Mouse (Mus musculus) MEL (cell line): ENCODE measurements at regions not wholly inside any gene's neighbourhood (a gene's known extent, or its start where the extent isn't known, plus 50 kb on each side); places are given as distances from the start of the nearest gene placed in this dataset.

Experiments used
- CTCF ChIP-seq, 3 experiments: IDR thresholded peaks in 2 of 3; conservative IDR thresholded peaks in 1 of 3; 2 replicates each; pipeline ENCODE4 v1.5.1; 2011 to 2012; ENCODE audit warnings: low read length in 3 of 3, low read depth in 2 of 3, mild to moderate bottlenecking in 2 of 3, improper control_type of control experiment in 1 of 3, inconsistent platforms in 1 of 3, mixed read lengths in 1 of 3, moderate library complexity in 1 of 3; ENCODE audit not compliant: control insufficient read depth in 1 of 3, insufficient read depth in 1 of 3, poor library complexity in 1 of 3, severe bottlenecking in 1 of 3
- EP300 ChIP-seq, 2 experiments: IDR thresholded peaks; 2 replicates each; pipeline ENCODE4 v1.6.1; 2011; ENCODE audit warnings: improper control_type of control experiment in 2 of 2, low read length in 2 of 2, low read depth in 1 of 2, mild to moderate bottlenecking in 1 of 2
- HCFC1 ChIP-seq: IDR thresholded peaks from 2 replicates; pipeline ENCODE4 v1.6.1; 2012; ENCODE audit warnings: low read depth, mild to moderate bottlenecking, inconsistent platforms, low read length, improper control_type of control experiment, moderate library complexity
- JUND ChIP-seq: IDR thresholded peaks from 2 replicates; pipeline ENCODE4 v1.6.1; 2011; ENCODE audit warnings: low read depth, mild to moderate bottlenecking, improper control_type of control experiment, low read length
- KAT2A ChIP-seq: conservative IDR thresholded peaks from 2 replicates; pipeline ENCODE4 v1.6.1; 2012; ENCODE audit warnings: low read depth, low read length, improper control_type of control experiment, inconsistent platforms
- MAX ChIP-seq: IDR thresholded peaks from 2 replicates; pipeline ENCODE4 v1.6.1; 2011; ENCODE audit warnings: low read length, improper control_type of control experiment
- POLR2A ChIP-seq, 2 experiments: IDR thresholded peaks; 2 replicates each; pipeline ENCODE4 v1.6.1; 2011 to 2012; ENCODE audit warnings: low read length in 2 of 2, mild to moderate bottlenecking in 2 of 2, control low read depth in 1 of 2, improper control_type of control experiment in 1 of 2, low read depth in 1 of 2, moderate library complexity in 1 of 2; ENCODE audit not compliant: control insufficient read depth in 1 of 2, insufficient read depth in 1 of 2, poor library complexity in 1 of 2
- SMC3 ChIP-seq: IDR thresholded peaks from 2 replicates; pipeline ENCODE4 v1.6.1; 2011; ENCODE audit warnings: low read depth, low read length, improper control_type of control experiment
- TCF12 ChIP-seq: IDR thresholded peaks from 2 replicates; pipeline ENCODE4 v1.6.1; 2014; ENCODE audit warnings: low read depth, mild to moderate bottlenecking, inconsistent platforms, low read length, improper control_type of control experiment, moderate library complexity
- ZC3H11A ChIP-seq: IDR thresholded peaks from 2 replicates; pipeline ENCODE4 v1.6.1; 2012; ENCODE audit warnings: low read depth, mild to moderate bottlenecking, inconsistent platforms, low read length, improper control_type of control experiment
- ZNF384 ChIP-seq: IDR thresholded peaks from 2 replicates; pipeline ENCODE4 v1.6.1; 2012; ENCODE audit warnings: low read depth, mild to moderate bottlenecking, inconsistent platforms, low read length, improper control_type of control experiment

- TF ChIP-seq POLR2A (IDR thresholded peaks at IDR 0.05; ENCODE audit: control insufficient read depth in 1 of 2, insufficient read depth in 1 of 2, low read depth in 1 of 2, low read length in 2 of 2, poor library complexity in 1 of 2) (no peak), ZNF384 (no peak), JUND (no peak), CTCF (IDR thresholded peaks at IDR 0.05 in 2 of 3, conservative IDR thresholded peaks at IDR 0.05 in 1 of 3; ENCODE audit: control insufficient read depth in 1 of 3, insufficient read depth in 1 of 3, low read depth in 2 of 3, low read length in 3 of 3, poor library complexity in 1 of 3, severe bottlenecking in 1 of 3) (peak in 1 of 3 experiments; percentile 5; a peak in 1 of 6 replicates), KAT2A (no peak), EP300 (IDR thresholded peaks at IDR 0.05; ENCODE audit: low read depth in 1 of 2, low read length in 2 of 2) (no peak), MAX (no peak), HCFC1 (no peak), SMC3 (no peak), ZC3H11A (no peak), TCF12 (no peak)
These were observed 73.0 kb upstream of the Cyp2b13 start for GRCm38 (mm10) chr7:25988322-25988721.
